Mouse (Mus musculus) heart, postnatal 0 days (tissue): ENCODE data around the gene Bptf. TPM values are rescaled to one million over a fixed set of nuclear protein-coding genes. Genes with fewer than 3 reads are reported as not detected.

Experiments
- ATAC-seq: fragments of 200-750 bp; cut with Nextera tagmentation; 2 replicates; pipeline ENCODE4 v1.8.0; 2017; ENCODE audit warnings: low read depth, moderate number of reproducible peaks, moderate library complexity; ENCODE audit not compliant: insufficient read depth
- DNase-seq: peaks from one replicate; pipeline ENCODE4 v3.0.0-alpha.2; 2016; ENCODE audit warnings: low spot score
- H3K27ac ChIP-seq: fragments of 300-500 bp; sonication (generic); 2 replicates; pipeline ENCODE4 v1.5.1; 2014; ENCODE audit warnings: low read depth, mild to moderate bottlenecking
- H3K27me3 ChIP-seq: fragments of 300-500 bp; sonication (generic); 2 replicates; pipeline ENCODE4 v1.6.1; 2014; ENCODE audit warnings: low read length, mixed read lengths; ENCODE audit not compliant: control insufficient read depth, insufficient read depth
- H3K36me3 ChIP-seq: fragments of 300-500 bp; sonication (generic); replicated peaks from 2 replicates; pipeline ENCODE4 v1.6.1; 2014; ENCODE audit warnings: low read length, mixed read lengths; ENCODE audit not compliant: control insufficient read depth, insufficient read depth
- H3K4me1 ChIP-seq: fragments of 300-500 bp; sonication (generic); 2 replicates; pipeline ENCODE4 v1.6.1; 2014; ENCODE audit warnings: antibody characterized with exemption; ENCODE audit not compliant: control insufficient read depth, insufficient read depth
- H3K4me2 ChIP-seq: fragments of 300-500 bp; sonication (generic); 2 replicates; pipeline ENCODE4 v1.6.1; 2014; ENCODE audit warnings: low read depth, mild to moderate bottlenecking, low read length, moderate library complexity
- H3K4me3 ChIP-seq: fragments of 300-500 bp; sonication (generic); 2 replicates; pipeline ENCODE4 v1.5.1; 2014; ENCODE audit warnings: low read depth, low read length
- H3K9ac ChIP-seq: fragments of 300-500 bp; sonication (generic); replicated peaks from 2 replicates; pipeline ENCODE4 v1.6.1; 2014; ENCODE audit warnings: low read depth, low read length, mixed read lengths
- H3K9me3 ChIP-seq: fragments of 300-500 bp; sonication (generic); replicated peaks from 2 replicates; pipeline ENCODE4 v1.6.1; 2016; ENCODE audit warnings: low read length; ENCODE audit not compliant: control insufficient read depth
- CTCF ChIP-seq: IDR thresholded peaks from 2 replicates; pipeline ENCODE4 v1.5.1; 2016; ENCODE audit warnings: antibody characterized with exemption, control low read depth, low read depth
- EP300 ChIP-seq: IDR thresholded peaks from 2 replicates; pipeline ENCODE4 v1.6.1; 2016; ENCODE audit warnings: antibody characterized with exemption, low read depth
- WGBS: fragments of 180-500 bp; shearing (Covaris S2); extraction: QIAGEN DNeasy Blood & Tissue Kit; methylation state at CpG from one replicate; pipeline ENCODE4 v1.1.7; 2014; 5-methylcytosine and 5-hydroxymethylcytosine counted together
- polyA plus RNA-seq: library from polyadenylated mRNA; unstranded; fragments of >200 nt; fragmentation: Nextera tagmentation; extraction: Ambion mirVana; gene quantifications from 2 replicates; pipeline ENCODE4 v1.2.1, GENCODE M21; 2015
- total RNA-seq: library from RNA; depleted of rRNA; stranded (reverse); fragments of >200 nt; gene quantifications from 2 replicates; pipeline ENCODE4 v1.2.3, GENCODE M21; 2014; ENCODE audit warnings: low replicate concordance

The Bptf gene
- total and polyA plus RNA-seq, 2 experiments from 2014 or later: 11.8 to 13.7 TPM

GRCm38 (mm10) chr11:107014597-107015309, 117.2 kb downstream of the Bptf start:
- no peak for TF ChIP-seq EP300
- TF ChIP-seq CTCF: peak; percentile 40
- H3K36me3 ChIP-seq: no peaks in the 10 kb centered on the region
- 38% methylated on average over 14 of the region's 14 CpGs for WGBS
- H3K27ac ChIP-seq: no peak overlapping the region
- no peaks in the 10 kb centered on the region for H3K9me3 ChIP-seq
- H3K9ac ChIP-seq: no peak overlapping the region
- no peak for DNase-seq
- no peak for ATAC-seq
- H3K4me3 ChIP-seq: no peak overlapping the region
- H3K4me2 ChIP-seq: 0 out of 2 replicates have a peak overlapping the region, but pooled peaks have one; percentile 14
- H3K4me1 ChIP-seq: no peaks in the 10 kb centered on the region
- H3K27me3 ChIP-seq: no peaks in the 10 kb centered on the region

GRCm38 (mm10) chr11:107014020-107014585, 117.8 kb downstream of the Bptf start:
- WGBS: 73% methylated on average over 11 of the region's 11 CpGs
- DNase-seq (no peak), ATAC-seq (no peak)
- no peak overlapping the region for H3K9ac ChIP-seq
- TF ChIP-seq CTCF (no peak), EP300 (no peak)
- H3K27ac ChIP-seq: no peak overlapping the region
- no peaks in the 10 kb centered on the region for H3K9me3 ChIP-seq
- H3K4me3 ChIP-seq: no peak overlapping the region
- no peaks in the 10 kb centered on the region for H3K36me3 ChIP-seq
- H3K4me2 ChIP-seq: no peak overlapping the region
- no peaks in the 10 kb centered on the region for H3K4me1 ChIP-seq
- H3K27me3 ChIP-seq: no peaks in the 10 kb centered on the region

DNA sequence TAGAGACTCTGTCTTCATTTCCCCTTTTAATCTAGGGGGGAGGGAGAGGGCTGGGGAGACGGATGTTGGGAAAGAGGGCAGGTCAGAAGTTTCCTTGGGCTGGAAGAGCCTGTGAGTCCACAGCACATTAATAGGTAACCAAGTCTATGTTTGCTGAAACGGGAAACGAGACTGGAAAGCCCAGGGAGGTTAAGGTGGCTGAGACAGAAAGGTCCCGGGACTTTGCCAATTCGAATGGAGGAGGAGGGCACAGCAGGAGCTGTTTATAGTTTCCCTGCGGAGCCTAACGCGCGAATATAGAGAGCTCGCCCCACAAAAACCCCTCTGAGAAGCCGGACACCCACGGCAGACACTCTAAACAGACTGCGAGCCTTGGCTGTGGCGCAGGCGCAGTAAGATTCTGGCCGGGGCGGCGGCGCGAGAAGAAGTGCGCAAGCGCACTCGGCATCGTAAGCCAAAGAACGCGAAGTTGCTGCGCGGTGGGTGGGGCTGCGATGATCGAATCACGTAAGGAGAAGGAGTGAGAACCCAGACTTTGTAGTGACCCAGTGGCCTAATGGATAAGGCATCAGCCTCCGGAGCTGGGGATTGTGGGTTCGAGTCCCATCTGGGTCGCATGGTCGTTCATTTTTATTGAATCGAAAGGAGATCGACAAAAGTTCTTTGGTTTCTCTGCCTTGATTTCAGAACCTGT, 119.5 kb downstream of the Bptf start:
- H3K4me3 ChIP-seq: peak overlapping the region; percentile 59
- H3K4me2 ChIP-seq: peak overlapping the region; percentile 65
- H3K36me3 ChIP-seq: no peaks in the 10 kb centered on the region
- H3K27ac ChIP-seq: peak overlapping the region; percentile 96
- H3K4me1 ChIP-seq: no peaks in the 10 kb centered on the region
- DNase-seq (peak; percentile 95), ATAC-seq (peak; percentile 93)
- no peaks in the 10 kb centered on the region for H3K9me3 ChIP-seq
- under 1% methylated on average over 37 of the region's 37 CpGs for WGBS
- TF ChIP-seq EP300 (peak; percentile 51; the same call in 1 of the 2 replicates), CTCF (no peak)
- H3K9ac ChIP-seq: peak overlapping the region; percentile 79
- no peaks in the 10 kb centered on the region for H3K27me3 ChIP-seq

GRCm38 (mm10) chr11:107011669-107012323, 120.1 kb downstream of the Bptf start:
- no peaks in the 10 kb centered on the region for H3K4me1 ChIP-seq
- DNase-seq (no peak), ATAC-seq (no peak)
- peak overlapping the region; percentile 79 for H3K9ac ChIP-seq
- H3K36me3 ChIP-seq: no peaks in the 10 kb centered on the region
- no peaks in the 10 kb centered on the region for H3K27me3 ChIP-seq
- no peak for TF ChIP-seq EP300
- no peak for TF ChIP-seq CTCF
- H3K9me3 ChIP-seq: no peaks in the 10 kb centered on the region
- peak overlapping the region; percentile 65 for H3K4me2 ChIP-seq
- H3K4me3 ChIP-seq: peak overlapping the region; percentile 59
- 29% methylated on average over 18 of the region's 18 CpGs for WGBS
- H3K27ac ChIP-seq: peak overlapping the region; percentile 96

GRCm38 (mm10) chr11:107011171-107011570, 120.8 kb downstream of the Bptf start:
- H3K36me3 ChIP-seq: no peaks in the 10 kb centered on the region
- no peaks in the 10 kb centered on the region for H3K27me3 ChIP-seq
- no peak overlapping the region for H3K9ac ChIP-seq
- TF ChIP-seq EP300: no peak
- DNase-seq (no peak), ATAC-seq (no peak)
- H3K4me2 ChIP-seq: no peak overlapping the region
- no peak overlapping the region for H3K27ac ChIP-seq
- 79% methylated on average over 7 of the region's 7 CpGs for WGBS
- no peak overlapping the region for H3K4me3 ChIP-seq
- no peaks in the 10 kb centered on the region for H3K4me1 ChIP-seq
- H3K9me3 ChIP-seq: no peaks in the 10 kb centered on the region
